Mouse (Mus musculus) thymus, adult 2 months (tissue): ENCODE measurements around the gene Mrnip.
A peak's percentile ranks its signal among the peaks of the same experiment; 100 is the strongest.

Source experiments
- CTCF ChIP-seq: fragments of 200-500 bp; IDR thresholded peaks from 2 replicates; pipeline ENCODE4 v1.5.1; 2012; ENCODE audit warnings: mild to moderate bottlenecking, control low read depth, low read length, moderate library complexity, borderline replicate concordance; ENCODE audit not compliant: control insufficient read depth, poor library complexity, insufficient read depth; ENCODE audit errors: extremely low read depth
- POLR2A ChIP-seq: fragments of 200-500 bp; IDR thresholded peaks from 2 replicates; pipeline ENCODE4 v1.6.1; 2012; ENCODE audit warnings: mild to moderate bottlenecking, low read length, control low read depth, moderate library complexity; ENCODE audit not compliant: control insufficient read depth, poor library complexity, insufficient read depth; ENCODE audit errors: extremely low read depth

- TF ChIP-seq CTCF, result no peak
- 0 out of 2 replicates have a peak, but pooled peaks have one; percentile 26 for TF ChIP-seq POLR2A
These were observed 51.6 kb downstream of the Mrnip start for GRCm38 (mm10) chr11:50225611-50226378.
